Mouse (Mus musculus) forebrain, postnatal 0 days (tissue): ENCODE results near the gene Akt1. TPM values are rescaled to one million over a fixed set of nuclear protein-coding genes. Genes with fewer than 3 reads are reported as not detected.

Experiments used
- ATAC-seq: fragments of 200-750 bp; cut with Nextera tagmentation; 2 replicates; pipeline ENCODE4 v1.8.0; 2017; ENCODE audit warnings: mild to moderate bottlenecking, moderate library complexity
- DNase-seq: peaks from one replicate; pipeline ENCODE4 v3.0.0-alpha.2; 2015
- H3K27ac ChIP-seq: fragments of 300-500 bp; sonication (generic); 2 replicates; pipeline ENCODE4 v1.5.1; 2014; ENCODE audit warnings: low read depth, mild to moderate bottlenecking, antibody characterized with exemption, low read length, moderate library complexity, mixed read lengths
- H3K27me3 ChIP-seq: fragments of 300-500 bp; sonication (generic); 2 replicates; pipeline ENCODE4 v1.6.1; 2014; ENCODE audit warnings: mild to moderate bottlenecking, low read length, mixed read lengths; ENCODE audit not compliant: insufficient read depth
- H3K36me3 ChIP-seq: fragments of 300-500 bp; sonication (generic); 2 replicates; pipeline ENCODE4 v1.6.1; 2014; ENCODE audit warnings: mild to moderate bottlenecking, moderate library complexity; ENCODE audit not compliant: insufficient read depth
- H3K4me1 ChIP-seq: fragments of 300-500 bp; sonication (generic); 2 replicates; pipeline ENCODE4 v1.6.1; 2014; ENCODE audit warnings: antibody characterized with exemption; ENCODE audit not compliant: insufficient read depth
- H3K4me2 ChIP-seq: fragments of 300-500 bp; sonication (generic); 2 replicates; pipeline ENCODE4 v1.6.1; 2014; ENCODE audit warnings: low read depth, mild to moderate bottlenecking, moderate library complexity
- H3K4me3 ChIP-seq: fragments of 300-500 bp; sonication (generic); 2 replicates; pipeline ENCODE4 v1.5.1; 2014; ENCODE audit warnings: low read depth, low read length, mixed read lengths
- H3K9ac ChIP-seq: fragments of 300-500 bp; sonication (generic); 2 replicates; pipeline ENCODE4 v1.6.1; 2014; ENCODE audit warnings: mild to moderate bottlenecking
- H3K9me3 ChIP-seq: fragments of 300-500 bp; sonication (generic); 2 replicates; pipeline ENCODE4 v1.6.1; 2016; ENCODE audit warnings: low read length
- CTCF ChIP-seq: sonication (generic); IDR thresholded peaks from 2 replicates; pipeline ENCODE4 v1.5.1; 2016; ENCODE audit warnings: antibody characterized with exemption, control low read depth, low read depth
- WGBS: fragments of 180-500 bp; shearing (Covaris S2); extraction: QIAGEN DNeasy Blood & Tissue Kit; methylation state at CpG from one replicate; pipeline ENCODE4 v1.1.7; 2014; 5-methylcytosine and 5-hydroxymethylcytosine counted together
- polyA plus RNA-seq: library from polyadenylated mRNA; unstranded; fragments of >200 nt; fragmentation: Nextera tagmentation; extraction: Ambion mirVana; gene quantifications from 2 replicates; pipeline ENCODE4 v1.2.1, GENCODE M21; 2015
- total RNA-seq: library from RNA; depleted of rRNA; stranded (reverse); fragments of >200 nt; gene quantifications from 2 replicates; pipeline ENCODE4 v1.2.3, GENCODE M21; 2014

Akt1 gene
- total and polyA plus RNA-seq, 2 experiments from 2014 or later, result 117 to 213 TPM

DNA sequence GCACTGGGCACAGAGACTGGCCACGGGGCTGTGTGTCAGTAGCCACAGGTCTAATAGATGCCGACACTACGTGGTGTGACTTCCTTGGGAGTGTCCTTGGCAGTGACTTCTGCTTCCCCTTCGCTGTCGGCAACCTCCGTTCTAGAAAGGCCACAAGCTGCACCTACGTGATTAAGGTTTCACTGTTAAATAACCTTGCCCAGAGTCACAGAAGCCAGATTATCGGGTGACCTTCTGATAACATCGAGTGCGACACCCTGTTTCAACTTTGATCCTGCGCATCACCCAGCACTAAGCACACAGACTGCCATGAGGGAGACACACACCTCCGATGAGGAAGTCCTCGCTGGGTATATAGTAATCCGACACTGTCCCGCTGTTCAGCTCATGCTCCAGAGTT, 13.8 kb upstream of the Akt1 start:
- Histone ChIP-seq H3K9ac (no peak overlapping the region), H3K4me2 (no peak overlapping the region), H3K27me3 (no peaks in the 10 kb centered on the region), H3K9me3 (0 out of 2 replicates have a peak, but pooled peaks cover 3% of the 10 kb centered on the region), H3K4me3 (no peak overlapping the region), H3K27ac (no peak overlapping the region), H3K36me3 (no peaks in the 10 kb centered on the region), H3K4me1 (peaks cover 7% of the 10 kb centered on the region)
- DNase-seq (no peak), ATAC-seq (no peak)
- WGBS, result 84% methylated on average over 15 of the region's 15 CpGs
- TF ChIP-seq CTCF, result no peak

DNA sequence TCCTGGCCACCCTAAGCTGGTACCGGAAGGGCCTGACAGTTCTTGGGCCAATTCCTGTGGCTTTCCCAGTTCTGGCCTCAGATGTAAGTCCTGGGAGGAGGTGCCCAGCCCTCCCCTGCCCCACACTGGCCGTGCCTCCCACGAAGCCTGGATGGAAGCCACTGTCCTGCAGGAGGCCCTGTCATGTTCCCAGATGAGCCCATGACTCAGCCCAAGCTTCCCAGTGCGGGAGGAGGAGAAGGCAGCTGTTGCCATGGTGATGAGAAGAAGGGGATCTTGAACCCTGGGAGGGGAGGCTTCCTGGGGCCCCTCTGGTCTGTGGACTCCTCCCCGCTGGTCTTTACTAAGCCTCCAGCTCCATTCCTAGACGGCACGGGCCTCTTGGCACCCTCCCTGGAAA, 8.7 kb upstream of the Akt1 start:
- Histone ChIP-seq H3K36me3 (no peaks in the 10 kb centered on the region), H3K9me3 (0 out of 2 replicates have a peak, but pooled peaks cover 3% of the 10 kb centered on the region), H3K4me3 (no peak overlapping the region), H3K4me2 (no peak overlapping the region), H3K9ac (no peak overlapping the region), H3K27me3 (peaks cover 15% of the 10 kb centered on the region), H3K4me1 (no peaks in the 10 kb centered on the region), H3K27ac (no peak overlapping the region)
- TF ChIP-seq CTCF, result no peak
- ATAC-seq (peak; percentile 23; the same call in 1 of the 2 replicates), DNase-seq (no peak)
- WGBS, result 36% methylated on average over 7 of the region's 7 CpGs

DNA sequence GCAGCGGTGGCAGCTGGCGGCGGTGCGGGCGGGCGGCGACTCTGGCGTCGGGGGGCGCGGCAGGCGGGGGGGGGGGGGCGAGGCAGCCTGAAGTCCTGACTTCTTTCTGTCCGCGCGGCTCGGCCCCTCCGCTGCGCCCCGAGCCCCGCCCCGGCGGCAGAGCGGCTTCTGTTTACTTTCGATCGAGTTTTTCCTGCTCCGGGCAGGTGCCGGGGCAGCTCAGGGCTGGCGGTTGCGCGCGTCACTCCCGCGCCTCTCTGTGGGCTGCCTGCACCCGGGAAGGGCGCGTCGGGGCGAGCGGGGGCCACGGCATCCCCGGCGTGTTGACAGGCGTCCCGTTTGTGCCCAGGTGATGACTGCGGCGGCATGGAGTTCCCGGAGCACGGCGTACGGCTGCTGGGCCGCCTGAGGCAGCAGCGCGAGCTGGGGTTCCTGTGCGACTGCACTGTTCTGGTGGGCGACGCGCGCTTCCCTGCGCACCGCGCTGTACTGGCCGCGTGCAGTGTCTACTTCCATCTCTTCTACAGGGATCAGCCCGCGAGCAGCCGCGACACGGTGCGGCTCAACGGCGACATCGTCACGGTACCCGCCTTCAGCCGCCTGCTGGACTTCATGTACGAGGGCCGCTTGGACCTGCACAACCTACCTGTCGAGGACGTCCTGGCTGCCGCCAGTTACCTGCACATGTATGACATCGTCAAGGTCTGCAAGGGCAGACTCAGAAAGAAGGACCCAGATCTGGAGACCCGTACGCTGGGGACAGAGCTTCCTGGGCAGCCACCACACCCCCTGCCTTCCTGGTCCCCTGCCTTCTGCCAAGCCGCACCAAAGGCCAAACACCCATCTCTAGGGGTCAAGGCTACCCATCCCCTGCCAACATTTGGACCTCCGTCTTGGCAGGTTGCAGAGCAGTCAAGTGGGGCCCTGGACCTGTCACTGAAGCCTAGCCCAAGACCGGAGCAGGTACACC, 4.6 kb upstream of the Akt1 start:
- Histone ChIP-seq H3K27ac (no peak overlapping the region), H3K4me3 (peak overlapping the region; percentile 49), H3K27me3 (peaks cover 21% of the 10 kb centered on the region), H3K4me1 (peaks cover 9% of the 10 kb centered on the region; the same call in 1 of the 2 replicates), H3K9me3 (no peaks in the 10 kb centered on the region), H3K36me3 (no peaks in the 10 kb centered on the region), H3K4me2 (peak overlapping the region; percentile 94), H3K9ac (peak overlapping the region; percentile 51)
- DNase-seq (peak; percentile 35), ATAC-seq (peak; percentile 56)
- peak; percentile 28; the same call in 1 of the 2 replicates for TF ChIP-seq CTCF
- WGBS, result 5% methylated on average over 72 of the region's 87 CpGs

DNA sequence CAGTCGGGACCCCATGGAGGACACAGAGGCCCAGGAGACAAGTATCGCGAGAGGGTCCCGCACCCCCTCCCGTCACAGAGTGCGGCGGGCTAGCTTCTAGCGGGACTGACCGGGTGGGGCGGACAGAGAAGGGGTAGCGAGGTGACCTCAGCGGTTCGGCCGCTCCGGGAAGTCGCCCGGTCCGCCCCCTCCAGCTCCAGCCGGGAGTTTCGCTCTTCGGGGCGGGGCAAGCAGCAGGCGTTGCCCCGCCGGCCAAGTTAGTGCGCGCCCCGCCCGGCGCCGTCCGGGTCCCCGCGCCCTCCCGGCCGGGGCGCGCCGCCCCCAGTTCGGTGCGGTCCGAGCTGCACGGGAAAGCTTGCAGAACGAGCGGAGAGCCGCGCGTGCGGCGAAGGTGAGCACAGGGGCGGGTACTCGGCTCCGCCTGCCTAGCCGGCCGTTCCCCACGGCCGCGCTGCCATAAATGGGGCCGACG, 3.9 kb upstream of the Akt1 start, which contains the start of gene Zbtb42:
Gene Zbtb42 (plus strand): TSS at position 274 of the 472 bp plus-strand sequence.
- H3K9ac ChIP-seq, result peak within 1 kb of the TSS; percentile 51
- DNase-seq, result no peak
- peaks cover 10% of the 10 kb centered on the region; the same call in 1 of the 2 replicates for H3K4me1 ChIP-seq
- no peaks in the 10 kb centered on the region for H3K9me3 ChIP-seq
- peak within 1 kb of the TSS; percentile 49 for H3K4me3 ChIP-seq
- H3K36me3 ChIP-seq, result no peaks in the 10 kb centered on the region
- peaks cover 21% of the 10 kb centered on the region for H3K27me3 ChIP-seq
- no peak within 1 kb of the TSS for H3K27ac ChIP-seq
- under 1% methylated on average over 54 of the region's 60 CpGs for WGBS
- H3K4me2 ChIP-seq, result peak within 1 kb of the TSS; percentile 94
- 0 out of 2 replicates have a peak, but pooled peaks have one; percentile 5 for ATAC-seq
- TF ChIP-seq CTCF, result no peak; the same call in 1 of the 2 replicates

- Histone ChIP-seq H3K9ac (no peak overlapping the region), H3K36me3 (no peaks in the 10 kb centered on the region), H3K9me3 (no peaks in the 10 kb centered on the region), H3K4me3 (peak overlapping the region; percentile 49), H3K27me3 (peaks cover 21% of the 10 kb centered on the region), H3K4me1 (peaks cover 11% of the 10 kb centered on the region), H3K27ac (no peak overlapping the region), H3K4me2 (peak overlapping the region; percentile 94)
- ATAC-seq (no peak), DNase-seq (no peak)
- peak; percentile 34; the same call in 1 of the 2 replicates for TF ChIP-seq CTCF
- 19% methylated on average over 19 of the region's 19 CpGs for WGBS
Observed at GRCm38 (mm10) chr12:112677943-112678554, 3.4 kb upstream of the Akt1 start.

GRCm38 (mm10) chr12:112677076-112677475, 2.4 kb upstream of the Akt1 start:
- H3K9ac ChIP-seq, result no peak overlapping the region
- DNase-seq (no peak), ATAC-seq (no peak)
- peaks cover 21% of the 10 kb centered on the region for H3K27me3 ChIP-seq
- H3K4me3 ChIP-seq, result no peak overlapping the region
- no peak overlapping the region for H3K27ac ChIP-seq
- no peak overlapping the region for H3K4me2 ChIP-seq
- no peak for TF ChIP-seq CTCF
- no peaks in the 10 kb centered on the region for H3K9me3 ChIP-seq
- WGBS, result 53% methylated on average over 5 of the region's 5 CpGs
- no peaks in the 10 kb centered on the region for H3K36me3 ChIP-seq
- peaks cover 21% of the 10 kb centered on the region for H3K4me1 ChIP-seq
